Mouse (Mus musculus) retina, embryonic 14.5 days (tissue): Measurements from ENCODE around the gene Emx2.

Experiments
- DNase-seq: peaks from one replicate; pipeline ENCODE4 v3.0.0-alpha.2; 2015; ENCODE audit warnings: low spot score

Gene Emx2

DNA sequence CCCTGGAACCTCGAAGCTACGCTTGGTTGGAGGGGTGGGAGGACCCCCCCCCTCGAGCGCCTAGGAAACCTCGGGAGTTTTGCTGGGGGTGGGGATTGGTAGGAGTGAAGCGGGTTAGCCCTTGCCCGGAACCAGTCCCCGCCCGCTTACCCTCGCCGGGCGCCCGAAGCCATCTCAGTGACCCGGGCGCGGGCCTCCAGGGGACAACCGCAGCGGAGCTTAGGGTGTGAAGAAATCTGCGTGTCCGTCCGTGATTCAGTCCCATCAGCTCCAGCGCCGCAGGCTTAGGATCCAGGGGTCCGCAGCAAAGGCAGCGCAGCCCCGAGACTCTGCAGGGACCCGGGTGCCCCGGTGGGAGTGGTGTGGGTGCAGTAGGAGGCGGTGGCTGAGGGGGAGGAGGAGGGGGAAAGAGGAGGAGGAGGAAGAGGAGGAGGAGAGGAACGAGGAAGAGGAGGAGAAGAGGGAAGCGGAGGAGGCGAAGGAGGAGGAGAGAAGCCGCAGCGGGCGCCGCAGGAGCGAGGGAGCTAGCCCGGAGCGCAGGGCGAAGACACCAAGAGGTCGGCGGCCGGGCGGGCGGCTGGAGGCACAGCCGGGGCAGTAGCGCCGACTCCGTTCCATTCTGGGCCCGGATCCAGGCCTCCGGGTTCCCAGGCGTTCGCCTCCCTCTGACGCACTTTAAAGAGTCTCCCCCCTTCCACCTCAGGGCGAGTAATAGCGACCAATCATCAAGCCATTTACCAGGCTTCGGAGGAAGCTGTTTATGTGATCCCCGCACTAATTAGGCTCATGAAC lies at the start of gene Emx2:
TSS of gene Emx2 (plus strand) at position 422 of the 792 bp plus-strand sequence.
- peak; percentile 70 for DNase-seq

GRCm38 (mm10) chr19:59414128-59414527 lies 44.0 kb upstream of the Emx2 start:
- DNase-seq: no peak

GRCm38 (mm10) chr19:59418024-59418423 lies 40.1 kb upstream of the Emx2 start:
- peak; percentile 91 for DNase-seq

DNA sequence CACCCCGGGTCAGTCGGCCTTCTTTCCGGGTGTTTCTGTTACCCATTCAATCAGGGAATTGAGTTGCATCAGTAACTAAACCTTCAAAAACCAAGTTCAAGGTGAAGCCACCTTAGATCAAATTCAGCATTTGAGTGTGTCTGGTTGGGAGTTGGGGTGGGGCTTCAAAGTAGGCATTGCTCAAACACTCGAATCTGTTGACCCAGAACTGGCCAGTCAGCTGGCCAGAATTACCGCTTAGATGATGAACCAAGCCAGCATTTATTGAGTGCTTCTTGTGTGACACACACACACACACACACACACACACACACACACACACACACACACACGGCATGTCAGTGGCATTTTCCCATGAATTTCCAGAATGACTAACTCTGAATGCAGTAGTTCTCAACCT lies 39.5 kb upstream of the Emx2 start:
- DNase-seq: no peak

DNA sequence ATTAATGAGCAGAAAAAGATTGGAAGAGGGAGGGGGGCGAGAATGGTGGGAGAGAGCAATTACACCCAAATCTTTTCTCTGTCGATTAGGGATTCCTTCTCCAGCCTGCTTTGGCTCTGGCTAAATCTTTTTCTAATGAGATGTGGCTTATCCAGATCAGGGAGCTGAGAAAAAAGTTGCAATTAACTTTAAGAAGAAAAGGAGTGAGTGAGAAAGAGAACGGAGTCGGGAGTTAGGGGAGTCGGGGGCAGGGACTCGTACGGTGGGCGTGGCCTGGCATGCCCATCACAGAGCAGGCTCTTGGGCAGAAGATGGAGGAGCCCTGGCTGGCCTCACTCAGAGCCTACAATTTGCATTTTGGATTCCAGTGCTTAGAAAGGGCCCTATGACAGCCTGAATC lies 35.8 kb upstream of the Emx2 start:
- peak; percentile 55 for DNase-seq

GRCm38 (mm10) chr19:59423685-59424084 lies 34.5 kb upstream of the Emx2 start:
- peak; percentile 52 for DNase-seq

DNA sequence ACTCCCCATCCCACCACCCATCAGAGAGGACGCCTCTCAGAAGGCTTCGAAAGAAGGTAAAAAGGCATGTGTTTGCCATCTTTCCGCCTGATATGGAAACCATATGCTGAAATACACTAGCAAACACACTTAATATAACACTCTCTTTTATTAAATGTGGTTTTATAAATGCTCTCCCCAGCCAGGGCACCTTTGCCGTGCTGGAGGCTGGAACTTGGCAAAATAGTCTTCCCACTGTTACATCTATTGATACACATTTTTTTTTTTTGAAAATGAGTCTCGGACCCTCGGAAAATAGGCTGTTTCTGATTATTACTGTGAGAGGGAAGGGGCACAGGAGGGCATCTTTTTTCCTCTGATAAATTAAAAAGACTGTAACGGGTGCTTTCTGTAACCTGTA lies 33.2 kb upstream of the Emx2 start:
- DNase-seq: no peak

DNA sequence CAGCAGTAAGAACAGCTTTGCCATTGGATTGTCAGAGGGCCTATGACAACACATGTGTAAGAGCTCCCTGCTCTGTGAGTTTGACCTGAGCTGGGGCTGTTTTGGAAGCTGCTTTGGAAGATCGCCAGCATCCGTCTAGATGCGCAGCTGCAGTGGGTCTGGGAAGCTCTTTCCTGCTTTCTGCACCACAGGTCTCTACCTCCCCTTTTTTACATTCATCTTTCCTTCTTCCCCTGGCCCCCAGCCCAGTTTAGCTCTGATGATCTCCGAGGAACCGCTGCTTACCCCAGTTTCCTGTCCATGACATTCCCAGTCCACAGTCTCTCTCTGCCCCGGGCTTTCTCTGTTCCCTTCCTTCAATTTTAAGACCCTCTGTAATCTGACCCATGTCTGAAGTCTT lies 25.9 kb upstream of the Emx2 start:
- DNase-seq: no peak

DNA sequence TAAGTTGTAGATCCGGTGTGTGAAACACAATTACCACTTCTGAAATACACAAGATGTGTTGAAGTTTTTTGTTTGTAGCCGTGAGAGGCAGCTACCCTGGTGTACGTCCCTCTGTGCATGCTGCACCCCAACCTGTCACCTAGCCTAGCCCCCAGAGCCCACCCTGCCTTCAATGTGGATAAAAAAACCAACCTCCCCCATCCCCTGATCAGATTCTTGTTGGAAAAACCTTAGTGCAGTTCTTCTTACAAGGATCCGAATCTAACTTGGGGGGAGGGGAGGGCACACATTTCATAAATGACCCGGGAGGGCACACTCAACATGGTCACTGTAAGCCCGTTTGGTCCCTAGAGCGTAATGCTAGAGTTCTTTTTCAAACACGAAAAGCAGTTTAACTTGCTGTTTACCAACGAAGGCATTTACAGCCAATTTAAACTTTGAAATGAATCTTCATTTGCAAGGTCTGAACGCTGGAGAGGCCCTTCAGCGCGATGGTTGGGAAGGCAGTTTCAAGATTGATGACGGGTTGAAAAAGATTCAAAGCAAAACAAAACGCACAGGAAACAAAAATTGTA lies 7.5 kb upstream of the Emx2 start:
- DNase-seq: peak; percentile 26

DNA sequence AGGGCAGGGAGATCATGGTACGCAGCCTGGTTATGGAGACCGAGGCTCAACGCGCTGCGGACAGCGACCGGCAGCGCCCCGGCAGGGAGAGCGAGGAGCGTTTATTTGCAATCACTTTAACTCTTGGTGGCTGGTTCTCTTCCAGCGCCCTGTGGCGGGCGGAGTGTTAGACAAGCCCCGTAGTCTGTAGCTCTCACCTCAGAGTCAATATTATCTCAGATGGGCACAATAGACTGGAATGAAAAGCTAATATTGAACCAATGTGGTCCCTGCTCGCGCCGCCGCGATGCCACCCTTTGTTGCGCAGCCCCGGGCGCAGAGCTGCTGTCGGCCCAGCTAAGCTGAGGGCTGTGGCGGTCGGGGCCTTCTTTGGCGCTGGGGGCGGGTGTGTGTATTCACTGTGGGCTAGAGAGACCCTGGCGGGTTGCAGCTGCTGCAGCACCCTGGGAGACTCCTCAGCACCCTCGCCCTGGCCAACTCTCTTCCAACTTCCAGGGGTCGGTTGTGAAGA lies 6.7 kb upstream of the Emx2 start:
- DNase-seq: peak; percentile 50

DNA sequence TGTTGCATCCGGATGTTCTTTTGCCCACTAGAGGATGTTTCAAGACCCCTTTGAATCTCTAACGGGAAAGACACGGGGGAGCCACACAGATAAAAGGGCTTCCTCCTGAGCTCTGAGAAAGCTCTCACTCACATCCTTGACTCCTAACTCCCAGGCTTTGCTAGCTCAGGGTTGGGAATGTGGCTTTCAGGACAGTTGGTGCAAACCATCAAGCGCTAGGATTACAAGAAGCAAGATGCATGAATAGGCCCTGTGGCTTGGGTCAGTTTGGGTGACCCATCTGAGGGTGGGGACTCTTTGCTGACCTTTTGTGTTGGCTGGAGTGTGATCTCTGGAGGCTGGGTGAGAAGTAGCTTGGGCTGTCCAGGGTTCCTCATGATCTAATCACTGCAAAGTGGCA lies 5.9 kb upstream of the Emx2 start:
- no peak for DNase-seq

- DNase-seq: no peak
Observed at GRCm38 (mm10) chr19:59453591-59453990, 4.6 kb upstream of the Emx2 start.

- peak; percentile 91 for DNase-seq
Observed at GRCm38 (mm10) chr19:59454196-59454595, 4.0 kb upstream of the Emx2 start.

DNA sequence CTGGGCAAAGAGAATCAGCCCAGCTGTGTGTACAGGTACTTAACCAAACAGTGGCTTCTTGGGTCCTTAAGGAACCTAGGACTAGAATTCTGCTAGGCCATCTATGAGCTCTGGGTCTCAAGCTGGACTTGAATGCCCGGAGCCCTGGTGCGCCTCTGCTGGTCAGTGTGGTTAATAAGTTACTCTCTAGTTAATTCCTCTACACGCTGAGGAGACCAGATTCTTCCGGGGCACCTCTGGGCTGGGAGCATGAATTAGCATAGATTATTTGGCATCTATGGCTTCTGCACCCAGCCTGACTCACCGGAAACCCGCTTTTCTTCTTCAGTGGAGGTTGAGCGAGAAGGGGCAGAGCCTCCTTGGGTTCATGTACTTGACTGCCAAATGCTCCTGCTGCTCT lies 2.5 kb upstream of the Emx2 start:
- DNase-seq: peak; percentile 47

- DNase-seq: peak; percentile 33
Observed at GRCm38 (mm10) chr19:59457011-59457945, 894 bp upstream of the Emx2 start.

DNA sequence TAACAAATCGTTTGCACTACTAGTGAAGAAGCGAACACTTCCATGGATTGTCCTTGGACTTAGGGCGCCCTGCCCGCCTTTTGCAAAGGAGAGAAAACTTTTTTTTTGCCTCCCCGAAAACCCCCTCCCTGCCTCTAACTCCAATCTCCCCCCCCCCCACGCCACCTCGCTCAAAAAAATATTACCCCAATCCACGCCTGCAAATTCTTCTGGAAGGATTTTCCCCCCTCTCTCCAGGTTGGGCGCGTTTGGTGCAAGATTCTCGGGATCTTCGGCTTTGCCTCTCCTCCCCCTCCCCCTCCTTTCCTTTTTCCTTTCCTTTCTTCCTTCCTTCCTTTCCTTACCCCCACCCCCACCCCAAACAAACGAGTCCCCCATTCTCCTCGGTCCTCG lies 567 bp downstream of the Emx2 start:
- no peak for DNase-seq

DNA sequence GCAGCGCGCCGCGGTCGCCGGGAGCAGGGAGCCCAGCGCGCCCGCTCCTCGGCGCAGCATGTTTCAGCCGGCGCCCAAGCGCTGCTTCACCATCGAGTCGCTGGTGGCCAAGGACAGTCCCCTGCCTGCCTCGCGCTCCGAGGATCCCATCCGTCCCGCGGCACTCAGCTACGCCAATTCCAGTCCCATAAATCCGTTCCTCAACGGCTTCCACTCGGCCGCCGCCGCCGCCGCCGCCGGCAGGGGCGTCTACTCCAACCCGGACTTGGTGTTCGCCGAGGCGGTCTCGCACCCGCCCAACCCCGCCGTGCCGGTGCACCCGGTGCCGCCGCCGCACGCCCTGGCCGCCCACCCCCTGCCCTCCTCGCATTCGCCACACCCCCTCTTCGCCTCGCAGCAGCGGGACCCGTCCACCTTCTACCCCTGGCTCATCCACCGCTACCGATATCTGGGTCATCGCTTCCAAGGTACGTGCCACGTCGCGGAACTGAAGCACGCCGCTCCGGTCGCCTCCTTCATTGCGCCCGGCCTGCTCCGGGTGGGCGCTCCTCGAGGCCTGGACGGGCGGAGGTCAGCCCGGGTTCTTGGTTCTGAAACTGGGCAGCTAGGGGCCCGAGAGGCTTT lies 1.1 kb downstream of the Emx2 start:
- peak; percentile 67 for DNase-seq

- peak; percentile 39 for DNase-seq
Observed at GRCm38 (mm10) chr19:59459811-59460241, 1.7 kb downstream of the Emx2 start.

DNA sequence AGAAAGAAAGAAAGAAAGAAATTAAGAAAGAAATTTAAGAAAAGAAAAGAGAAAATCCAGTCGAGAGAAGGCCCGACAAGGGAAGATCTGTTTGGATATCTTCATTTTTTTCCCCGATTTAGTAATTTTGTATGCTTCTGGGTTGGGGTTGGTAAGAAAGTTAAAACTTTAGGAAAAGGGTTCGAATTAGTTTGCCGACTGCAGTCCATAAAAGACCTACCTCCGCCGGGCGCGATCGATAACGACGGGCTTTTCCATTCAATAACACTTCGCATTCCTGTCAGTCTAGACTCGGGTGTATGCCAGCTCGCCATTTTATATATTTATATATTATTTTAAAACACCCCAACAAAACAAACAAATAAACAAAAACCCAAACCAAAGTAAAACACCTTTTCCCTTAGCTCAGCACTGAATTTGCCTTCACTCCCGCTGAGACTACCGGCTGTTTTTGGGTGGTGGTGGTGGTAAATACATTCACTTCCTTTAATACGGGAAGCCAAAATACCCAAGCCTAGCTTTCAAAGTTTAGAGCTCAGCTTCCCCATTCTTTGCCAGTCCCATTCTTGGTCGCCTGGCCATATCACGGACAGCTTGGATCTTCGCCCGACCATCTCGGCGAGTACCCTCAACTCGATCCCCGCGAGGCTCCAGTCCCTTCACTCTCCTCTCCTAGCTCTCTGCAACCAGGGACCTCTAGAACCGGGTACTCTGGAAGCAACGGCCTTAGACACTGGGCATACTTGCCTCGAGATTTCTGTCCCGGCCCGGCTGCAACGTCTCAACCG lies 2.4 kb downstream of the Emx2 start:
- DNase-seq: peak; percentile 42

DNA sequence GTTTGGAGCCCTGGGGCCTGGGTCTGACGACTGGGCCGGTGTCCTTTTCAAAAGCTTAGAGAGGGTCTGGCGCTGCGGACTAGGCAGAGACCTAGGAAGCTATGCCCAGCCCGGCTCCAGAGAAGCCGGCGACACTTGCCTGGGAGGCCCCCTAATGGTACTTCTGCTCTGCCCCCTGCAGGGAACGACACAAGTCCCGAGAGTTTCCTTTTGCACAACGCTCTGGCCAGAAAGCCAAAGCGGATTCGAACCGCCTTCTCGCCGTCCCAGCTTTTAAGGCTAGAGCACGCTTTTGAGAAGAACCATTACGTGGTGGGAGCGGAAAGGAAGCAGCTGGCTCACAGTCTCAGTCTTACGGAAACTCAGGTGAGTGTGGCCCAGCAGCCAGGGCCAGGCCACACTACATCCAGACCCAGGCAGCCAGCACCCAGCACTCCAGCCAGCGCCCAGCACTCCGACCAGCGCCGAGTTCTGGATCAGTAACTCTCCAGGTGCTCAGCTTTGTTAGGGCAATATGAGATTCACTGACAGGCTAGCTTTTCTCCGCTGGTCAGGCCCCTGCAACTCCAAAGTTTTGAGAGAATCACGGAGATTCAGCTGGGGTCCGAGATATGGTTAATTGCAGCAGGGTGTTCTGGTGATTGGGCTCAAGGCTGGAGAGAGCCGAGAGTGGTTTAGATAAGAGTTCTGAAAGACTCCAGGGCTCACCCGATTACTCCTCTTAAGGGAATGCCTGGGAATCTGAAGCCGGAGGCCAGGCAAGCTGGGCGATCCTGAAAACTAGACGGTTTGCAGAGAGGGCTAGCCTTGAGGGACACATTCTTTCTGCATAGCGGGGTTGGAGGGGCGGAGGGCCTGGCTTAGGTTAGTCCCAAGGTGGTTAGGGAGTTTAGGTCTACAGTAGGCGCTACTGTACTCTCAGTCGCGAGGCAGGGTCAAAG lies 3.6 kb downstream of the Emx2 start:
- DNase-seq: peak; percentile 37
